Mouse (Mus musculus) adrenal gland, postnatal 14 days (tissue): ENCODE measurements around the gene Lurap1l. TPM values are rescaled to one million over a fixed set of nuclear protein-coding genes. Genes with fewer than 3 reads are reported as not detected.

Experiments used
- microRNA-seq, 2 experiments: library from miRNA; unstranded; fragments of <30 nt; microRNA quantifications; one replicate each; pipeline ENCODE4 v1.2.0; 2021
- total RNA-seq: library from RNA; stranded (reverse); gene quantifications from 2 replicates; pipeline ENCODE4 v1.2.3, GENCODE M21; 2021

The Lurap1l gene
- total RNA-seq, 1 experiment from 2014 or later = 8.2 TPM

Small RNAs within 50 kb of the gene (microRNA-seq; reads per million reads assigned to microRNA genes)
- 0 reads per million in 2 experiments for gene Gm27452

Other genes starting within 250 kb of the Lurap1l start
- gene Tyrp1, start 76.5 kb upstream of the Lurap1l start, total RNA-seq = not detected in 2 replicates